Mouse (Mus musculus) inflammation-experienced regulatory T-cells, adult 16 weeks (primary cell): ENCODE measurements around the gene Anxa8. TPM values are rescaled to one million over a fixed set of nuclear protein-coding genes. Genes with fewer than 3 reads are reported as not detected.

Experiments
- polyA plus RNA-seq: library from polyadenylated mRNA; unstranded; fragments of 100-300 nt; shearing (Covaris generic); gene quantifications from one replicate; pipeline ENCODE4 v1.2.1, GENCODE M21; 2017

Gene Anxa8
- not detected for polyA plus RNA-seq

DNA sequence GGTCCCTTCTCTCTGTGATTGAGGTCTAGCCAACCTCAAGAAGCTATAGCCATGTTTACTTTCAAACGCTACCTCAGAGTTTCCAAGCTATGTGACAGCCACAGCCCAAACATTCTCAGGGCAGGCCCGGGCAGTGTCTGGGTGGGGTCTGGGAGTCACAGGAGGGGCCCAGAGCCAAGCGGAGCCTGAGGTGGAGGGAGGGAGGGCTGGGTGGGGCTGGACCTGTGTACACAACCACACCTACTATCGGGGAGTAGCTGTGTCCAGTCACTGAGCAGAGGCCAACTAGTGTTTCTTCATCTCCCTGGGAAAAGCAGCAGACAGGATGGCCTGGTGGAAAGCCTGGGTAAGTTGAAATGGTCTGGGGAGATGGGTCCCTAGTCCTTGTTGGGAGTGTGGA, at the start of gene Anxa8:
Anxa8 (plus strand) TSS at position 251 of the 400 bp plus-strand sequence.

GRCm38 (mm10) chr14:34052516-34052915, 33.3 kb upstream of the Anxa8 start, which contains the start of gene Antxrl:
Antxrl (plus strand) TSS chr14:34052707.

DNA sequence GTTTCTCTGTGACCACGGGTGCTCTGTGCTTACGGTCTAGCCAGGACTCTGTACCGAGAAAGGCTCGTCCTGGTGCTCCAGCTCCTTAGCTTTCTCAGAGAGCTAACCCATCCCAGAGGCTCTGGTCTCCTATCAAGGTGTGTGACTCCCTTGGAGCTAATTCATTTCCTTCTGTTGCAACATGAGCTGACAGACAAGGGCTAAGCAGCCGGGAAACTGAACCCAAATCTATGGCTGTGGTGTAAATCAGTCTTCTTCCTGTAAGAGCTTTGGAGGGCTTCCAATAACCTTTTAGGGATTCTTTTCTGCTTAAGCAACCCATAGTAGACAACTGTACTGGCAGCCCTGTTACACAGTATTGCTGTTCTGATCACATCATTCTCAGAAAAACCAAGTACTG, 16.8 kb downstream of the Anxa8 start, which contains the start of gene A630023A22Rik:
A630023A22Rik (minus strand) TSS at position 154 of the 400 bp plus-strand sequence.

Other genes starting within 250 kb of the Anxa8 start
- not detected for gene Gdf10, start 162.4 kb upstream of the Anxa8 start, polyA plus RNA-seq
- not detected for gene Gdf2, start 144.9 kb upstream of the Anxa8 start, polyA plus RNA-seq
- not detected for gene Rbp3, start 132.0 kb upstream of the Anxa8 start, polyA plus RNA-seq
- not detected for gene Zfp488, start 107.2 kb upstream of the Anxa8 start, polyA plus RNA-seq
- gene Gm30083, start 70.8 kb upstream of the Anxa8 start, polyA plus RNA-seq = not detected
- gene Gm5460, start 69.2 kb upstream of the Anxa8 start, polyA plus RNA-seq = not detected
- gene Antxrl, start 33.3 kb upstream of the Anxa8 start, polyA plus RNA-seq = not detected
- not detected for gene A630023A22Rik, start 16.8 kb downstream of the Anxa8 start, polyA plus RNA-seq
- gene Npy4r, start 66.5 kb downstream of the Anxa8 start, polyA plus RNA-seq = not detected
- gene Gprin2, start 115.7 kb downstream of the Anxa8 start, polyA plus RNA-seq = 0.09 TPM
- not detected for gene Syt15, start 133.6 kb downstream of the Anxa8 start, polyA plus RNA-seq
- 9.0 TPM for gene Shld2, start 224.5 kb downstream of the Anxa8 start, polyA plus RNA-seq
- gene Glud1, start 224.7 kb downstream of the Anxa8 start, polyA plus RNA-seq = 13.6 TPM